Mouse (Mus musculus) brain, adult 2 months (tissue): Measurements from ENCODE around the gene Gm20830.
"Not testable (repeated sequence)": the region's sequence is repeated elsewhere in the genome, so short reads cannot be mapped to it uniquely, and the experiment has no call there.

Source experiments
- DNase-seq: peaks from one replicate; pipeline ENCODE4 v3.0.0; 2011; ENCODE audit warnings: low read depth, low spot score

Gene Gm20830

GRCm38 (mm10) chrY:6918182-6918581 is at the start of gene Gm20830:
TSS of gene Gm20830 (minus strand) at chrY:6918282.
- DNase-seq, result not testable (repeated sequence)
